Mouse (Mus musculus) heart, embryonic 11.5 days (tissue): ENCODE results near the gene Rasgrp4. TPM values are rescaled to one million over a fixed set of nuclear protein-coding genes. Genes with fewer than 3 reads are reported as not detected.
"Not testable (repeated sequence)": the region's sequence is repeated elsewhere in the genome, so short reads cannot be mapped to it uniquely, and the experiment has no call there.

ENCODE experiments used
- ATAC-seq: fragments of 200-750 bp; cut with Nextera tagmentation; replicated peaks from 2 replicates; pipeline ENCODE4 v1.8.0; 2017; ENCODE audit warnings: moderate library complexity; ENCODE audit not compliant: insufficient number of reproducible peaks, low FRiP score, low TSS enrichment
- H3K27ac ChIP-seq: fragments of 300-500 bp; sonication (generic); 2 replicates; pipeline ENCODE4 v1.5.1; 2014; ENCODE audit warnings: mild to moderate bottlenecking, low read depth, low read length
- H3K27me3 ChIP-seq: fragments of 300-500 bp; sonication (generic); 2 replicates; pipeline ENCODE4 v1.6.1; 2014; ENCODE audit warnings: mild to moderate bottlenecking, low read length, mixed read lengths; ENCODE audit not compliant: control insufficient read depth, insufficient read depth
- H3K36me3 ChIP-seq: fragments of 300-500 bp; sonication (generic); 2 replicates; pipeline ENCODE4 v1.6.1; 2014; ENCODE audit warnings: mild to moderate bottlenecking, low read length, moderate library complexity, mixed read lengths; ENCODE audit not compliant: control insufficient read depth, insufficient read depth
- H3K4me1 ChIP-seq: fragments of 300-500 bp; sonication (generic); 2 replicates; pipeline ENCODE4 v1.6.1; 2014; ENCODE audit warnings: low read length; ENCODE audit not compliant: control insufficient read depth, insufficient read depth
- H3K4me2 ChIP-seq: fragments of 300-500 bp; sonication (generic); 2 replicates; pipeline ENCODE4 v1.6.1; 2014; ENCODE audit warnings: mild to moderate bottlenecking, moderate library complexity
- H3K4me3 ChIP-seq: fragments of 300-500 bp; sonication (generic); 2 replicates; pipeline ENCODE4 v1.5.1; 2014; ENCODE audit warnings: low read depth, low read length
- H3K9ac ChIP-seq: fragments of 300-500 bp; sonication (generic); 2 replicates; pipeline ENCODE4 v1.6.1; 2014; ENCODE audit warnings: mild to moderate bottlenecking, low read depth, low read length, moderate library complexity
- H3K9me3 ChIP-seq: fragments of 300-500 bp; sonication (generic); replicated peaks from 2 replicates; pipeline ENCODE4 v1.6.1; 2016; ENCODE audit warnings: low read length; ENCODE audit not compliant: control insufficient read depth
- WGBS: fragments of 180-500 bp; shearing (Covaris S2); extraction: QIAGEN DNeasy Blood & Tissue Kit; methylation state at CpG from one replicate; pipeline ENCODE4 v1.1.7; 2014; ENCODE audit not compliant: insufficient replicate concordance; 5-methylcytosine and 5-hydroxymethylcytosine counted together
- polyA plus RNA-seq: library from polyadenylated mRNA; unstranded; fragments of >200 nt; fragmentation: Nextera tagmentation; extraction: Ambion mirVana; gene quantifications from 2 replicates; pipeline ENCODE4 v1.2.1, GENCODE M21; 2014

Rasgrp4 gene
- polyA plus RNA-seq, 1 experiment from 2014 or later: 0.83 TPM

DNA sequence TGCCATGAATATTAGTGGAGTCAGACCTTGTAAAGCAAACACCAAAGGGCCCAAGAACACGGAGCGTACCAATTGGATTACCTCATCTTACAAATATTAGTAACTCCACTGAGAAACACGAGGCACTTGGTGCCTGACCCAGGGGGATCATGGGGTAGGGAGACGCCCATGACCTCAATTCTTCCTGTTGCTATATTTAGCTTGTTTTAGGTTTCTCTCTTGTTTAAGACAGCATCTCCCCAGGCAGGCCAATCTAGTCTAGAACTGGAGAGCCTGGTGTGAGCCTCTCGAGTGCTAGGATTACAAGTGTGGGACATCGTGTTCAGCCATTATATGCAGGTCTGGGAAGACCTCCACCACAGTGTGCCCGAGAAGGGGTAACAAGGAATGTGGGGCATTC lies 44.7 kb downstream of the Rasgrp4 start:
- no peaks in the 10 kb centered on the region for H3K27me3 ChIP-seq
- peak overlapping the region; percentile 91 for H3K4me3 ChIP-seq
- peak overlapping the region; percentile 90 for H3K4me2 ChIP-seq
- WGBS: 34% methylated on average over 7 of the region's 7 CpGs
- H3K9me3 ChIP-seq: no peaks in the 10 kb centered on the region
- peaks cover 12% of the 10 kb centered on the region for H3K4me1 ChIP-seq
- no peak overlapping the region for H3K27ac ChIP-seq
- ATAC-seq: no peak
- H3K36me3 ChIP-seq: peaks cover 20% of the 10 kb centered on the region
- peak overlapping the region; percentile 92; the same call in 1 of the 2 replicates for H3K9ac ChIP-seq

DNA sequence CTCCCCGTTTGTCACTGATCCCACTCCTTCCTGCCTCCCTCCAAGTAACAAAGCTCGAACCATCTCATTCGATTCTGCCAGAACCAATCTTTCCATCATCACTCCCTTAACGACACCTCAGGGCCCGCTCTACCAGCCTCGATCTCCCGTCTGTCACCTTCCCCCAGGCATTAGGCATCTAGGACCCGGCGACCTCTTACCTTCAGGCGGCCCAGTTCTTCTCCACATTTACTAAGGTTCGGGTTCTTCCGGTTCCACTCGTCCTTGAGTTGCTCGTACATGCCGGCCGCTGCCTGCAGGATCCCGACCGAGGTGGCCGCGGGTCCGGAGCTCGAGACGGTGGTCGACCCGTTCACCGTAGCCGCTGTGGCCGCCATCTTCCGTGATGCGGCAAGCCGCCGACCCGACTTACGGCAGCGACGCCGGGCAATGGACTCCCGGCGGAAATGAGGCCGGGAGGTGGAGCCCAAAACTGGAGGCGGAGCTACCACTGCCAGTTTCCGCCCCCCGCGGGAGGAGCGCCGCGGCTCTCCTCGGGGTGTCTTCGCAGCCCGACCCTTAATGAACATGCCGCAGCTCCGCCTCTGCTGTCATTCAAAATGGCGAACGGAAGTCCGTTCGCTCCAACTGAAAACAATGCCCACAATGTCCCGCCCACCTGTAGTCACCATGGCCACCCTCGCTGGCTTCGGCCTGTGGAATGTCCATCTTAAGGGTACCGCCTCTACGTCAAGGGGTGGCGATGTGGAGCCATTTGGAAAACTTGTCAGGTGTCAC lies 45.6 kb downstream of the Rasgrp4 start, which contains the start of gene Psmd8:
TSS of gene Psmd8 (minus strand) at position 625 of the 777 bp plus-strand sequence.
- H3K27me3 ChIP-seq: no peaks in the 10 kb centered on the region
- peaks cover 12% of the 10 kb centered on the region for H3K4me1 ChIP-seq
- H3K4me3 ChIP-seq: peak within 1 kb of the TSS; percentile 91
- no peaks in the 10 kb centered on the region for H3K9me3 ChIP-seq
- peak within 1 kb of the TSS; percentile 59; the same call in 1 of the 2 replicates for H3K27ac ChIP-seq
- peak within 1 kb of the TSS; percentile 90 for H3K4me2 ChIP-seq
- H3K9ac ChIP-seq: peak within 1 kb of the TSS; percentile 92
- ATAC-seq: peak; percentile 93
- under 1% methylated on average over 62 of the region's 62 CpGs for WGBS
- peaks cover 12% of the 10 kb centered on the region for H3K36me3 ChIP-seq

DNA sequence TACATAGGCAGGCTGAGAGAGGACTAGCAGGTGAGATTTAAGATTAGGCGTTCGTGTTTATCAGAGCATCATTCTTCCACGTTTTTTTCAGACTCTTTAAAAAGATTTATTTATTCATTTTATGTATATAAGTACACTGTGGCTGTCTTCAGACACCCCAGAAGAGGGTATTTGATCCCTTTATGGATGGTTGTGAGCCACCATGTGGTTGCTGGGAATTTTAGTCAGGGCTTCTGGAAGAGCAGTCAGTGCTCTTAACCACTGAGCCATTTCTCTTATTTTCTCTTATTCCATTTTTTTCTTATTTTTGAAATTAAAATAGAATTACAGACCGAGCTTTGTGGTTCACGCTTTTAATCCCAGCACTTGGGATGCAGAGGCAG lies 46.2 kb downstream of the Rasgrp4 start:
- H3K9ac ChIP-seq: no peak overlapping the region
- peaks cover 12% of the 10 kb centered on the region for H3K4me1 ChIP-seq
- H3K4me3 ChIP-seq: peak overlapping the region; percentile 91; the same call in 1 of the 2 replicates
- ATAC-seq: no peak
- H3K4me2 ChIP-seq: peak overlapping the region; percentile 90
- no peaks in the 10 kb centered on the region for H3K27me3 ChIP-seq
- H3K27ac ChIP-seq: no peak overlapping the region
- H3K36me3 ChIP-seq: peaks cover 7% of the 10 kb centered on the region
- 39% methylated on average over 5 of the region's 5 CpGs for WGBS
- H3K9me3 ChIP-seq: no peaks in the 10 kb centered on the region

DNA sequence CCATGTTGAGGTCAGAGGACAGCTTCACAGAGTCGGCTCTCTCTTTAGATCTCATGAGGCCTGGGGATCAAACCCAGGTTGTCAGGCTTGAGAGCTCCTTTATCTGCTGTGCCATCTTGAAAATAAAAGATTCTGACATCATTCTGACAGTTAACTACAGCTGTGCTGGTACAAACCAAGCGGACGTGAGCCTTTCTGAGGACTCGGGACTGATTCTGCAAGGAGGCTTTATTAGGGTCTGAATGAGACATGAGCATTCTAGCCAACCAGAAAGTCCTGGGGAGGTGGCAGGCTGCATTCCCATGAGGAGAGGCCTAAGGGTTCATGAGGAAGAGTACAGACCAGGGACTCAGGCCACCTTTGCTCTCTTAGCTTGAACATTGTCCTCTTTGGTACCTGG lies 46.7 kb downstream of the Rasgrp4 start:
- not testable (repeated sequence) for H3K9me3 ChIP-seq, H3K4me2 ChIP-seq, ATAC-seq, H3K4me3 ChIP-seq, H3K9ac ChIP-seq, H3K36me3 ChIP-seq, H3K27ac ChIP-seq, H3K27me3 ChIP-seq
- WGBS: 90% methylated on average over 4 of the region's 4 CpGs
- H3K4me1 ChIP-seq: peaks cover 12% of the 10 kb centered on the region

DNA sequence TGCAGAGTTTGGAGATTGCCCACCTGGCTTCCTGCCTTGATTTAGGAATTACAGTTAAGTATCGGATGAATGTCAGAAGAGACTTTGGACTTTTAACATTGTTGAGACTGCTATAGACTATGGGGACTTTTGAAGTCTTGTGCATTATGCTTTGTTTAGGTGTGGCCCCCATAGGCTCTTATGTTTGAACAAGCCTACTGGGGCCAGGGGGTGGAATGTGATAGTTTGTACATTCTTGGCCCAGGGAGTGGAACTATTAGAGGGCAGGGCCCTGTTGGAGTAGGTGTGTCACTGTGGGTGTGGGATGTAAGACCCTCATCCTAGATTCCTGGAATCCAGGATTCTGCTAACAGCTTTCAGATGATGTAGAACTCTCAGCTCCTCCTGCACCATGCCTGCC lies 59.6 kb downstream of the Rasgrp4 start:
- H3K27ac ChIP-seq: not testable (repeated sequence)

DNA sequence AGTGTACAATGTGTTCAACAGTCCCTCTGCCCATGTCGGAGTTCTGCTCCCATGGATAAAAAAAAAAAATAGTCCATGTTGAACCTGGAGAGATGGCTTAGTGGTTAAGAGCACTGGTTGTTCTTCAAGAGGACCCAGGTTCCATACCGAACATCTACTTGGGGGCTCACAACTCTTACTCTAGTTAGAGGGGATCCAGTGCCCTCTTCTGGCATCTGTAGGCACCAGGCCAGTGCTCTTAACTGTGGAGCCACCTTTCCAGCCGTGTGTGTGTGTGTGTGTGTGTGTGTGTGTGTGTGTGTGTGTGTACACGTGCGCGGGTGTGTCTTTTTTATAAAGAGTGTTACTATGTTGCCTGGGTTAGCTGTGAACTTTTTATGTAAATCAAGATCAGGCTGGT lies 67.9 kb downstream of the Rasgrp4 start:
- 76% methylated on average over 6 of the region's 6 CpGs for WGBS
- no peak overlapping the region for H3K27ac ChIP-seq

More for the DNA sequence above, 59.6 kb downstream of the Rasgrp4 start:
- H3K36me3 ChIP-seq, H3K4me1 ChIP-seq, H3K9ac ChIP-seq, H3K4me3 ChIP-seq, H3K9me3 ChIP-seq, ATAC-seq, H3K4me2 ChIP-seq, H3K27me3 ChIP-seq: not testable (repeated sequence)
- WGBS: 100% methylated on average over 1 of the region's 1 CpGs

More for the DNA sequence above, 67.9 kb downstream of the Rasgrp4 start:
- Histone ChIP-seq H3K4me2 (no peak overlapping the region), H3K4me3 (no peak overlapping the region), H3K9ac (no peak overlapping the region), H3K4me1 (no peaks in the 10 kb centered on the region), H3K36me3 (no peaks in the 10 kb centered on the region), H3K27me3 (no peaks in the 10 kb centered on the region), H3K9me3 (no peaks in the 10 kb centered on the region)
- ATAC-seq: no peak

Other genes with a start within 250 kb of the Rasgrp4 start
- 227 and 262 TPM in 2 replicates for gene Actn4, start 172.5 kb upstream of the Rasgrp4 start, polyA plus RNA-seq
- 278 and 286 TPM in 2 replicates for gene Eif3k, start 153.0 kb upstream of the Rasgrp4 start, polyA plus RNA-seq
- gene Map4k1, start 152.8 kb upstream of the Rasgrp4 start, polyA plus RNA-seq: 6.8 and 6.9 TPM in 2 replicates
- gene Ryr1, start 9.7 kb upstream of the Rasgrp4 start, polyA plus RNA-seq: 0.08 and 0.31 TPM in 2 replicates
- gene Fam98c, start 21.4 kb downstream of the Rasgrp4 start, polyA plus RNA-seq: 8.3 and 10.7 TPM in 2 replicates
- gene Ggn, start 35.4 kb downstream of the Rasgrp4 start, polyA plus RNA-seq: 0.42 and 1.1 TPM in 2 replicates
- 2.5 and 3.5 TPM in 2 replicates for gene Spred3, start 35.6 kb downstream of the Rasgrp4 start, polyA plus RNA-seq
- gene Psmd8, start 45.9 kb downstream of the Rasgrp4 start, polyA plus RNA-seq: 235 and 252 TPM in 2 replicates
- 0.37 and 0.44 TPM in 2 replicates for gene Catsperg1, start 79.2 kb downstream of the Rasgrp4 start, polyA plus RNA-seq
- 0.89 and 1.6 TPM in 2 replicates for gene Kcnk6, start 97.7 kb downstream of the Rasgrp4 start, polyA plus RNA-seq
- 107 and 110 TPM in 2 replicates for gene Yif1b, start 103.5 kb downstream of the Rasgrp4 start, polyA plus RNA-seq
- gene 2200002D01Rik, start 113.6 kb downstream of the Rasgrp4 start, polyA plus RNA-seq: 7.0 and 8.8 TPM in 2 replicates
- 39.2 and 42.8 TPM in 2 replicates for gene Spint2, start 147.1 kb downstream of the Rasgrp4 start, polyA plus RNA-seq
- gene Ppp1r14a, start 154.5 kb downstream of the Rasgrp4 start, polyA plus RNA-seq: 9.4 and 10.3 TPM in 2 replicates
- gene Dpf1, start 169.1 kb downstream of the Rasgrp4 start, polyA plus RNA-seq: 2.9 and 3.3 TPM in 2 replicates